Mouse (Mus musculus) T-helper 17 cell (primary cell): Measurements from ENCODE around the gene Tram2.

Experiments used
- in situ Hi-C, 2 experiments: fragments of 300-600 bp; cut with MboI, MseI; formaldehyde crosslinking; loops; 1 replicate in 1 of 2; 2 replicates in 1 of 2; pipeline ENCODE4 v1.15.1; 2025; ENCODE audit warnings: high pct_unique_total_duplicates in 2 of 2

Tram2 gene

GRCm38 (mm10) chr1:21079217-21079773 lies at the start of gene Tram2:
Tram2 (minus strand) TSS chr1:21079229.
- in situ Hi-C loops: loop anchor here in 1 of 2 experiments (5.0 kb wide), 2 partner anchors 88 to 257 kb away; partner anchors contain the start of gene Mcm3

DNA sequence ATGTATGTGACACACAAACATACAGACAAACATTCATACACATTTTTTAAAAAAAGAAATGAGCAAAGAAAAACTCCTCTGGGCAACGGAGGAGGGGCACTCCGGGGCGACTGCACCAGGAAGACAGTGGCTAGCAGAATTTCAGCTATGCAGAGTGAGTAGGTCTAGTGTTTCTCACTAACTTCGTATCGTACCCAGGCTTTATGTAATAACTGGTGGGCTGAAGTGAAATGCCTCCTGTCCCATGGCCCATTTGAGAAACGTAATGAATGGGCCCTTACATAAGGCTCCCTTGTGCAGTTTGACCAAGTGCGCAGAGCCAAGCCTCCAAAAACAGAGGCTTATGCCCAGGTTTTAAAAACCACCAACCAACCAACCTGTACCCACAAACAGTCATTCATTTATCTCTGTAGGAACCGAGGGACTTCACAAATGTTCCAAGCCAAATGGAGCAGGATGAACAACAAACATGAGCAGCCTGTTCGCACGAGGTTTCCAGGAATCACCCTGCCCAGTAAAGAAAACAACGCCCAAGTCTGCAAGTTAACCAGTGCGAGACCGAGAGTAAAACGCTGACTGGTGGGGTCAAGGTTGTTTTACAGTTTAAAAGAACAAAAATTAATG lies 45.8 kb upstream of the Tram2 start:
- in situ Hi-C loops: no loop called here

DNA sequence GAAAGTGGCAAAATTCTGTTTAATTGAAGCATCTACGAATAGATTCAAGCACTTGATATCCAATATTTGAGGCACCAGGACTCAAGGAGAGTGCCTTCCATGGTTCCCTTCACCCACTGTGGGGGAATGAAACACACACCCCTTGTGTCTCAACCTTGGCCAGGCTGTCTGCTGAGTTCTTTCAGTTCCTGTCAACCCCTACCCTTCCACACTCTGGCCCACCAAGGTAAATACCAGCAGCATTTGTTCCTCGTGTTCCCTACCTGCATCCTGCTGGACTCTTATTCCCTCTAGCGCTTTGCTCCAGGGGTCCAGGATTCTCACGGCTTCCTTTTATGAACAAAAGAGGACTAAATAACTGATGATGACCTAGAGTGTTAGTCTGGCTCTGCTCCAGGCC lies 24.8 kb upstream of the Tram2 start:
- in situ Hi-C loops: loop anchor here in 1 of 2 experiments (5.0 kb wide), 1 partner anchor 166 kb away; no protein-coding TSS in a partner anchor

- in situ Hi-C loops: loop anchor here in 1 of 2 experiments (5.0 kb wide), 1 partner anchor 164 kb away; no protein-coding TSS in a partner anchor
These were observed 22.4 kb upstream of the Tram2 start for GRCm38 (mm10) chr1:21101221-21102006.

GRCm38 (mm10) chr1:21100726-21101125 lies 21.7 kb upstream of the Tram2 start:
- in situ Hi-C loops: loop anchor here in 1 of 2 experiments (5.0 kb wide), 1 partner anchor 163 kb away; no protein-coding TSS in a partner anchor

GRCm38 (mm10) chr1:21097001-21097989 lies 18.3 kb upstream of the Tram2 start:
- in situ Hi-C loops: loop anchor here in 1 of 2 experiments (5.0 kb wide), 1 partner anchor 155 kb away; no protein-coding TSS in a partner anchor

- in situ Hi-C loops: loop anchor here in 1 of 2 experiments (5.0 kb wide), 1 partner anchor 152 kb away; no protein-coding TSS in a partner anchor
These were observed 15.7 kb upstream of the Tram2 start for GRCm38 (mm10) chr1:21094644-21095215.

DNA sequence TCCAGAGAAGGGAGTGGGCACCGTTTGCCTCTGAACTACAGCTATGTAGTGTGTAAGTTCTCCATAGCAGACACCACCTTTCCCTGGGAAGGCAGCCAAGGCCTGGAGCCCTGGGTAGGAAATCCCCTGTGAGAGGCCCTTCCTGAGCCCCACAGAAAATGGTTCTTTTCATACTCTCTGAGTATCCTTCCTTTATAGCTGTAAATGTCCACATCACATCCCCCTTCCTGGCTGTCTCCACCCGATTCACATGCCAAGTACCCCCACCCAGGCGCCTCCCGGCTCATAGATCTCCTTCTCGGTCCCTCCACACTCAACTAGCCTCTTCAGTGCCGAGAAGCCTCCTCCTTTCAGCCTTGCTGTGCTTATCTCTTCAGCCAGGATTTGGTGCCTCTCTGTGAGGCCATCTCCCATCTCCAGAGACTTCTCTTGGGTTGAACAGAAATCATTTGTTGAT lies 10.7 kb upstream of the Tram2 start:
- in situ Hi-C loops: no loop called here

- in situ Hi-C loops: no loop called here
These were observed 7.3 kb upstream of the Tram2 start for GRCm38 (mm10) chr1:21086291-21086690.

GRCm38 (mm10) chr1:21084661-21085060 lies 5.6 kb upstream of the Tram2 start:
- in situ Hi-C loops: no loop called here

GRCm38 (mm10) chr1:21080362-21080761 lies 1.3 kb upstream of the Tram2 start:
- in situ Hi-C loops: no loop called here

GRCm38 (mm10) chr1:21078481-21079214 lies 381 bp downstream of the Tram2 start:
- in situ Hi-C loops: loop anchor here in 1 of 2 experiments (5.0 kb wide), 2 partner anchors 89 to 256 kb away; partner anchors contain the start of gene Mcm3

DNA sequence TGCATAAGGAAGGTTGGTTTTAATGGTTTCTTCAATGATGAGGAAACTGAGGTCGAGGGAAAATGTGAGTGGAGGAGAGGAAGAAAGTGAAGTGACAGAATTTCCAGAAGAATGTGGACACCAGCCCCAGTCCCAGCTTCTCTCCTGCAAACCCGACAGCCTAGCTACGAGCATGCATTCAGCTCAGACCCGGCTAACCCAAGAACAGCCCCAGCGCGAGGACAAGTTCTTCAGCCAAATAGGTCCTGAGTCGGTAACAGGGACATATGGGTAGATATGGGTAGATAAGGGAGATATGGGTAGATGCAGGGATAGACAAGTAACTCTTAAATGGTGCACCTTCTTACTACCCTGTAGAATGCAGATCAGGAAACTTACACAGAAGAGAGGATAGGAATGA lies 1.4 kb downstream of the Tram2 start:
- in situ Hi-C loops: loop anchor here in 1 of 2 experiments (5.0 kb wide), 2 partner anchors 90 to 255 kb away; partner anchors contain the start of gene Mcm3

DNA sequence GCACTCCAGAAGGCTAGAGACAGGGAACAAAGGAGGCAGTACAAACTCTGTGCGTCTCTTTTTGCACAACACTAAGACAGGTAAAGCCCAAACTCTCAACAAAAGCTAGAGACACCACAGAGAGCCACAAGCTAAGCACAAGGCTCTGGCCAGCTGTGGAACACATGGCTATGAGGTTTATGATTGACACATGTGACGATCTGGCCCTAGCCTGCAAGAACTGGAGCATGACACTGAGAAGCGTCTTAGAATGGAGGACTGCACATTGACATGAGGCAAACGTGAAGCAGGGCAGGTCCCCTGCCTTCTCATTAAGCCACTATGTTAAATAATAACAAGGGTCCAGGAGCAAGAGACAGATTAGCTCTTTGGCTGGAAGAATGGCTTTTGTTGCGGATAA lies 1.8 kb downstream of the Tram2 start:
- in situ Hi-C loops: loop anchor here in 1 of 2 experiments (5.0 kb wide), 2 partner anchors 90 to 255 kb away; partner anchors contain the start of gene Mcm3

- in situ Hi-C loops: loop anchor here in 1 of 2 experiments (5.0 kb wide), 2 partner anchors 91 to 254 kb away; partner anchors contain the start of gene Mcm3
These were observed 3.0 kb downstream of the Tram2 start for GRCm38 (mm10) chr1:21075986-21076495.

- in situ Hi-C loops: no loop called here
These were observed 4.8 kb downstream of the Tram2 start for GRCm38 (mm10) chr1:21074231-21074630.

GRCm38 (mm10) chr1:21072875-21073444 lies 6.1 kb downstream of the Tram2 start:
- in situ Hi-C loops: no loop called here

DNA sequence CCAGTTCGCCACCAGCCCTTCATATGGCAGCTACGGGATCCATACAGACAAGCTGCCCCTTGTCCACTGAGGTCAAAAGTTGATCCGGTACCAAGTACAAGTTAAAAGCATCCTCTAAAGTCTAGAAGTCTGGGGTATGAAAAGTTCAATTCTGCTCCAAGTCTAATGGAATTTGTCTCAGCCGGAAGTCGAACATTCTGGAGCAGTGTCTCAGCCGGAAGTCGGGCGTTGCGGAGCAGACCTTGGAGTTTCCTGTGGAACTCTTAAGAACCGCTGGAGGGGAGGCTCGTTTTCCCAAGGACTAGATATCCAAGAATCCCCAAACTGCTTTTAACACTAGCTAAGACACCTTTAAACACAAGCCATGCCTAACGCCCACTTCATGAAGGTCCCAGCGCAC lies 8.4 kb downstream of the Tram2 start:
- in situ Hi-C loops: no loop called here
